Mouse (Mus musculus): ENCODE data around the gene Slc22a16. TPM values are rescaled to one million over a fixed set of nuclear protein-coding genes. Genes with fewer than 3 reads are reported as not detected.
"Not testable (repeated sequence)": the region's sequence is repeated elsewhere in the genome, so short reads cannot be mapped to it uniquely, and the experiment has no call there.

Gene Slc22a16
- polyA plus RNA-seq, 1 experiment from 2014 or later, result not detected

DNA sequence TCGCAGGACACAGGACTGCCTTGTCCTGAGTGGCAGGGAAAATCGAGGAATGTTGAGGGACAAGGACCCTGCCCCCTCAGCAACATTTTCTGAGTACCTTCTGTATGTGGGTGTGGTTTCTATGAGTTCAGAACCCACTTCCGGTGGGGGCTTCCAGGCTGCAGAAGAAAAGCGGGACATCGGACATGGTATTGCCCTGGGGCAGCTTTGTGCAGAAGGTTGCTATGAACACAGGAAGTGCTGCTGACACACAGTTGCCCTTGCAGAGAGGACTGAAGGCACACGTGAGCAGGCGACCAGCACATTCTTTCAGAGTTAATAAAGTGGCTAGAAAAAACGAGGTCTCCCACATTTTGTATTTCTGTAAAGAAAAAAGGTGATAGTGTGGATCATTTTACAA lies 42.6 kb upstream of the Slc22a16 start:
- no peak for ATAC-seq (replicated peaks; ENCODE audit: insufficient number of reproducible peaks, low FRiP score, low TSS enrichment)
- Histone ChIP-seq H3K4me2 (no peak overlapping the region), H3K4me1 (ENCODE audit: control insufficient read depth, insufficient read depth, low read length) (no peaks in the 10 kb centered on the region), H3K36me3 (ENCODE audit: control insufficient read depth, insufficient read depth, low read length) (no peaks in the 10 kb centered on the region), H3K9me3 (replicated peaks; ENCODE audit: control insufficient read depth, low read length) (no peaks in the 10 kb centered on the region), H3K4me3 (ENCODE audit: low read depth, low read length) (no peak overlapping the region), H3K27ac (ENCODE audit: low read depth, low read length) (no peak overlapping the region), H3K27me3 (ENCODE audit: control insufficient read depth, insufficient read depth, low read length) (no peaks in the 10 kb centered on the region), H3K9ac (ENCODE audit: low read depth, low read length) (no peak overlapping the region)
- WGBS (ENCODE audit: insufficient replicate concordance), result 41% methylated on average over 8 of the region's 8 CpGs

DNA sequence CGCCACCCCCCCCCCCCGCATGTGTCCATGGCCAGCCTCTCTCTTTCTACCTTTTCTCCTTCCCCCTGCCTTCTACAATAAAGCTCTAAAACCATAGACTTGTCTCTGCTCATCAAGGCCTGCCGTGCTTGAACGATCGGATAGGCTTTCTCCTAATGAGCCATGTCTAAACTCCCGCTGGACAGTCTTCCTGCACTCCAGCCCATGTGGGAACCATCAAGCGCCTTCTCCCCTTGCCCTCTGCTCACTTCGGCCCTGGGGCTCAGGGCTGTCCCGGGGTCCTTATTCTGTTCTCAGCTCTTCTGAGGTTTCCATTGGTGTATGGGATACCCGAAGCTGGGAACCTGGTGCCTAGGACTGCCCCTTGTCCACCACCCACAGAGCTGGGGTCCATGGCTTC lies 41.5 kb upstream of the Slc22a16 start:
- no peaks in the 10 kb centered on the region for H3K36me3 ChIP-seq (ENCODE audit: control insufficient read depth, insufficient read depth, low read length)
- 69% methylated on average over 8 of the region's 10 CpGs for WGBS (ENCODE audit: insufficient replicate concordance)

DNA sequence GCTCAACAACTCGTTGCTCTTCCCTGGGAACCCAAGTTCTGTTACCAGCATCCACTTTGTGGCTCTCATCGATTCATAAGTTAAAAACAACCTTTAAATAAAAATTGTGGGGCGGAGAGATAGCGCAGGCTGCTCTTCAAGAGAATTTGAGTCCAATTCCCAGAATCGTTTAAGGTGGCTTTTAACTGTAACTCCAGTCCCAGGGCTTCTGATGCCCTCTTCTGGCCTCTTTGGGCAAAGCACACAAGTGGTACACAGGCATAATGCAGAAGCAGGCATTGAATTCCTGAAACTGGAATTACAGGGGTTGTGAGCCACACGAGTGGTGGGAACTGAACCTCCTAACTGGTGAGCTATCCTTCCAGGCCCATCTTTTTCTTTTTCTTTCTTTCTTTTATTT lies 40.5 kb upstream of the Slc22a16 start:
- no peaks in the 10 kb centered on the region; the same call in 1 of the 2 replicates for H3K9me3 ChIP-seq (replicated peaks; ENCODE audit: control insufficient read depth, low read length)
- ATAC-seq (replicated peaks; ENCODE audit: insufficient number of reproducible peaks, low FRiP score, low TSS enrichment), result no peak

More for the DNA sequence above, 41.5 kb upstream of the Slc22a16 start:
- no peak for ATAC-seq (replicated peaks; ENCODE audit: insufficient number of reproducible peaks, low FRiP score, low TSS enrichment)
- H3K4me1 ChIP-seq (ENCODE audit: control insufficient read depth, insufficient read depth, low read length), result no peaks in the 10 kb centered on the region
- no peaks in the 10 kb centered on the region for H3K27me3 ChIP-seq (ENCODE audit: control insufficient read depth, insufficient read depth, low read length)
- no peak overlapping the region for H3K4me2 ChIP-seq
- no peak overlapping the region for H3K27ac ChIP-seq (ENCODE audit: low read depth, low read length)
- no peak overlapping the region for H3K9ac ChIP-seq (ENCODE audit: low read depth, low read length)
- H3K4me3 ChIP-seq (ENCODE audit: low read depth, low read length), result no peak overlapping the region
- H3K9me3 ChIP-seq (replicated peaks; ENCODE audit: control insufficient read depth, low read length), result no peaks in the 10 kb centered on the region; the same call in 1 of the 2 replicates

DNA sequence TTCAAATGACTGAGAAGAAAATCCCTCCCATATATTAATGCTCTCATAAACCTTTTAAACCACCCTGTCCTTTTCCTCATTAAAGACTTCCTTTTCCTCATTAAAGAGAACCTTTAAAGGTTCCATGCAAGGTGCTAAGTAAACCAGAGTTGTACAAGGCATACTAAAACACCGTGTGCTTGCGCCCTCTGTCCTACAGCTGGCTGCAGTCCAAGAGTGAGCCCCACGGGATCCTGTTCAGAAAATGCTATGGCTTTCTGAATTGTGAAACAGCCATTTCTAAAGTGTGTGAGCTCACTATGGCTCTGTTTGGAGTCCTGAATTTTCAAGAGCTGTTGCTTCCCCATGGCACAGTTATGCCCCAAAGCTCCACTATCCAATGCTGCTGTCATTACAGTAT lies 39.5 kb upstream of the Slc22a16 start:
- Histone ChIP-seq H3K36me3 (ENCODE audit: control insufficient read depth, insufficient read depth, low read length) (no peaks in the 10 kb centered on the region), H3K9me3 (replicated peaks; ENCODE audit: control insufficient read depth, low read length) (no peaks in the 10 kb centered on the region; the same call in 1 of the 2 replicates), H3K27me3 (ENCODE audit: control insufficient read depth, insufficient read depth, low read length) (no peaks in the 10 kb centered on the region), H3K4me1 (ENCODE audit: control insufficient read depth, insufficient read depth, low read length) (no peaks in the 10 kb centered on the region), H3K27ac (ENCODE audit: low read depth, low read length) (no peak overlapping the region), H3K4me3 (ENCODE audit: low read depth, low read length) (no peak overlapping the region), H3K4me2 (no peak overlapping the region), H3K9ac (ENCODE audit: low read depth, low read length) (no peak overlapping the region)
- no peak for ATAC-seq (replicated peaks; ENCODE audit: insufficient number of reproducible peaks, low FRiP score, low TSS enrichment)
- WGBS (ENCODE audit: insufficient replicate concordance), result 75% methylated on average over 3 of the region's 3 CpGs

More for the DNA sequence above, 40.5 kb upstream of the Slc22a16 start:
- H3K27ac ChIP-seq (ENCODE audit: low read depth, low read length), result no peak overlapping the region
- no peaks in the 10 kb centered on the region for H3K27me3 ChIP-seq (ENCODE audit: control insufficient read depth, insufficient read depth, low read length)
- no peaks in the 10 kb centered on the region for H3K4me1 ChIP-seq (ENCODE audit: control insufficient read depth, insufficient read depth, low read length)
- H3K9ac ChIP-seq (ENCODE audit: low read depth, low read length), result no peak overlapping the region
- no peaks in the 10 kb centered on the region for H3K36me3 ChIP-seq (ENCODE audit: control insufficient read depth, insufficient read depth, low read length)
- no peak overlapping the region for H3K4me3 ChIP-seq (ENCODE audit: low read depth, low read length)
- 61% methylated on average over 6 of the region's 6 CpGs for WGBS (ENCODE audit: insufficient replicate concordance)
- no peak overlapping the region for H3K4me2 ChIP-seq

DNA sequence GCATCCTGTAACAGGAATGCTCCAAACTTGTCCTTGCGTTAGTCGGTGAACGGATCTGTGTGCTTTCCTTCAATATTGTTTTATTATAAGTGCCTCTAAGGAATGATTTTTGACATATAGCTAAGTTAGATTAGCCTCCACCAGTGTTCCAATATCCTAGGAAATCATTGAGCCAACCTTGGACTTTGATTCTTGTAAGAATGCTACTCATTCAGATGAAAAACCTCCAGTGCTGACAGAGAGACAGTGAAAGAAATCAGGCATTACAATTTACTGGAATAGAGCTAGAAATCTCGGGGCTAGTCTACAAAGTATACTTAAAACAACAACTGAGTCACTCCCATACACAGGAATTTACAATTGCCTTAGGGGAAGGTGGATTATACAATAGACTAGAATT lies 37.5 kb upstream of the Slc22a16 start:
- H3K9ac ChIP-seq (ENCODE audit: low read depth, low read length); H3K9me3 ChIP-seq (replicated peaks; ENCODE audit: control insufficient read depth, low read length); H3K4me3 ChIP-seq (ENCODE audit: low read depth, low read length); H3K4me1 ChIP-seq (ENCODE audit: control insufficient read depth, insufficient read depth, low read length); H3K27me3 ChIP-seq (ENCODE audit: control insufficient read depth, insufficient read depth, low read length); H3K36me3 ChIP-seq (ENCODE audit: control insufficient read depth, insufficient read depth, low read length); H3K4me2 ChIP-seq; H3K27ac ChIP-seq (ENCODE audit: low read depth, low read length); ATAC-seq (replicated peaks; ENCODE audit: insufficient number of reproducible peaks, low FRiP score, low TSS enrichment): not testable (repeated sequence)
- WGBS (ENCODE audit: insufficient replicate concordance), result 91% methylated on average over 4 of the region's 4 CpGs

DNA sequence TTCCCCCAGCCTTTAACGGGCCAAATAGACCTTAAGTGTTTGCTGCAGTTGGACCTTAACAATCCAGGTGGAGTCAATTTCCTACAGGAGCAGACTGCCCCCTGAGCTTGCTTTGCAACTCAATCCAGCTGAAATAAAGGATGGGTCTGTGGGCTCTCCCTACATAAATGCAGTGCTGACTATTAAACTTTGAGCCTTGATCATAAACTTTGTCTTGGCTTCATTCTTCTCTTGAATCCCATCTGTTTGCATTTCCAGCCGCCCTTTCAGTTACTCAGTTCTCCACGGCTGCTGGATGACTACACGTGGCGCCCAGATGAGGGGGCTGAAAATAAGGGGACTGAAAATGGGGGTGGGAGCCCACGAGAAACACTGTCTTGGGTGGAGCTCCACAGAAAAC lies 28.8 kb upstream of the Slc22a16 start:
- no peaks in the 10 kb centered on the region for H3K36me3 ChIP-seq (ENCODE audit: control insufficient read depth, insufficient read depth, low read length)
- H3K4me3 ChIP-seq (ENCODE audit: low read depth, low read length), result no peak overlapping the region
- peaks cover 2% of the 10 kb centered on the region; the same call in 1 of the 2 replicates for H3K9me3 ChIP-seq (replicated peaks; ENCODE audit: control insufficient read depth, low read length)
- no peak for ATAC-seq (replicated peaks; ENCODE audit: insufficient number of reproducible peaks, low FRiP score, low TSS enrichment)
- H3K4me2 ChIP-seq, result no peak overlapping the region
- WGBS (ENCODE audit: insufficient replicate concordance), result 75% methylated on average over 6 of the region's 6 CpGs
- no peaks in the 10 kb centered on the region for H3K4me1 ChIP-seq (ENCODE audit: control insufficient read depth, insufficient read depth, low read length)
- no peak overlapping the region for H3K9ac ChIP-seq (ENCODE audit: low read depth, low read length)
- H3K27ac ChIP-seq (ENCODE audit: low read depth, low read length), result no peak overlapping the region
- H3K27me3 ChIP-seq (ENCODE audit: control insufficient read depth, insufficient read depth, low read length), result no peaks in the 10 kb centered on the region

DNA sequence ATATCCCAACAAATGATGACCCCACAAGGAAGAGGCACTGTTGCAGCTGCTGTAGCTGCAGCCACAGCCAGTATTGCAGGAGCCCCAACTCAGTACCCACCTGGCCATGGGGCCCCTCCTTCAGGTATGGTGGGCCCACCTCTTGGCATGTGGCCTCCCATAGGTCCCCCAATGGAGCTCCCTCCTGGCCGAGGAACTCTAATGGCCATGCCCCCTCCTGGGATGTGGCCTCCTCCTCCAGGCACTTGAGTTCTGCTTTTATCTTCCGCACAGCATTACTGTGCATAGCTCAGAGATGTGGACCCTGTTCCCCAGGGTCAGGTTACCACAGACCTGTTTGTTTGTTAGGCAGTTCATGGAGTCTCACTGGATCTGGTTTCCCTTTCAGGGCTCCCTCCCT lies 20.8 kb upstream of the Slc22a16 start:
- ATAC-seq (replicated peaks; ENCODE audit: insufficient number of reproducible peaks, low FRiP score, low TSS enrichment), result no peak
- WGBS (ENCODE audit: insufficient replicate concordance), result 46% methylated on average over 2 of the region's 2 CpGs
- Histone ChIP-seq H3K9ac (ENCODE audit: low read depth, low read length) (no peak overlapping the region), H3K9me3 (replicated peaks; ENCODE audit: control insufficient read depth, low read length) (no peaks in the 10 kb centered on the region), H3K4me3 (ENCODE audit: low read depth, low read length) (no peak overlapping the region), H3K4me1 (ENCODE audit: control insufficient read depth, insufficient read depth, low read length) (no peaks in the 10 kb centered on the region), H3K27ac (ENCODE audit: low read depth, low read length) (no peak overlapping the region), H3K36me3 (ENCODE audit: control insufficient read depth, insufficient read depth, low read length) (no peaks in the 10 kb centered on the region), H3K27me3 (ENCODE audit: control insufficient read depth, insufficient read depth, low read length) (no peaks in the 10 kb centered on the region), H3K4me2 (no peak overlapping the region)

DNA sequence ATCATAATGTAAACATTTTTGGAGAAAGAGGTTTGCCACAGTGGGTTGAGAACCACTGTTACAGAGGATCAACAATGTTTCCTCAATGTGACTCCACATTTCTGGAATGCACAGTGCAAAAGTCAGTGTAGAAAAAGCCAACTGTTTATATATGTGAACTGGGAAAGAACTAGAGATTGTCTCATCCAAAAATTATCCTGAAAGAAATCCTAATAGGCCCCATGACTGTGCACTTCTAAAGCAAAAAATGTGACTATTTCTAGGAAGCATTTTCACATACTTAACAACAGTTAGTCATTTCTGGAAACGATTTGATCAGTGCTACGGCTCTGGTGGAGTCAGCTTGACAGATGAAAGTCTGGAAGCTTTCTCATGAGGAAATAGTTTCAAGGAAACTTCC lies 18.3 kb upstream of the Slc22a16 start:
- Histone ChIP-seq H3K4me3 (ENCODE audit: low read depth, low read length) (no peak overlapping the region), H3K4me1 (ENCODE audit: control insufficient read depth, insufficient read depth, low read length) (no peaks in the 10 kb centered on the region), H3K36me3 (ENCODE audit: control insufficient read depth, insufficient read depth, low read length) (no peaks in the 10 kb centered on the region), H3K27ac (ENCODE audit: low read depth, low read length) (no peak overlapping the region), H3K9ac (ENCODE audit: low read depth, low read length) (no peak overlapping the region), H3K4me2 (no peak overlapping the region), H3K27me3 (ENCODE audit: control insufficient read depth, insufficient read depth, low read length) (no peaks in the 10 kb centered on the region), H3K9me3 (replicated peaks; ENCODE audit: control insufficient read depth, low read length) (no peaks in the 10 kb centered on the region)
- 77% methylated on average over 2 of the region's 2 CpGs for WGBS (ENCODE audit: insufficient replicate concordance)
- ATAC-seq (replicated peaks; ENCODE audit: insufficient number of reproducible peaks, low FRiP score, low TSS enrichment), result no peak

DNA sequence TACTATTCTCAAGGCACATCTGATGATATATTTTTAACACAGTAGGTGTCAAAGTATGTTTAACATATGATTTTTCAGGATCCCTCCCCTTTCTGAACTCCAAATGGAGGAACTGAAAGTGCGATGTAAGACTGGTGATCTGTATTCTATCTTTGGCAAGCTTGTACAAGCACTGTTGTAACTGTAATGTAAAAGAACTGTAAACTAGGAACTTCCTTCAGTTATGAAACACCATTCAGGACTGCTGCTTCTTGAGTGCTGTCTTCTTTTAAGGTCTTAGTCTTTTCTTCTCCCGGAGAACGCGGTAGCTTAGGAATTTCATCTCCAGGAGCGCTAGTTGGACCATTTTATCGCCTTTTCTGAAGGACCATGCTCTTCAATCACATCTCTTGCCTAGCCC lies 4.4 kb upstream of the Slc22a16 start:
- not testable (repeated sequence) for H3K9me3 ChIP-seq (replicated peaks; ENCODE audit: control insufficient read depth, low read length); H3K27ac ChIP-seq (ENCODE audit: low read depth, low read length); H3K36me3 ChIP-seq (ENCODE audit: control insufficient read depth, insufficient read depth, low read length); H3K9ac ChIP-seq (ENCODE audit: low read depth, low read length); H3K27me3 ChIP-seq (ENCODE audit: control insufficient read depth, insufficient read depth, low read length); H3K4me3 ChIP-seq (ENCODE audit: low read depth, low read length); ATAC-seq (replicated peaks; ENCODE audit: insufficient number of reproducible peaks, low FRiP score, low TSS enrichment); H3K4me1 ChIP-seq (ENCODE audit: control insufficient read depth, insufficient read depth, low read length); H3K4me2 ChIP-seq
- 88% methylated on average over 6 of the region's 6 CpGs for WGBS (ENCODE audit: insufficient replicate concordance)

Data from heart, embryonic 11.5 days (tissue).